Mouse (Mus musculus): ENCODE measurements at regions not wholly inside any gene's neighbourhood (a gene's known extent, or its start where the extent isn't known, plus 50 kb on each side); places are given as distances from the start of the nearest gene placed in this dataset.

GRCm38 (mm10) chr2:81089121-81089520, 472.1 kb downstream of the Nup35 start:
- H3K9ac ChIP-seq, result no peak overlapping the region
- no peak overlapping the region for H3K4me3 ChIP-seq
- H3K27me3 ChIP-seq, result no peaks in the 10 kb centered on the region
- H3K9me3 ChIP-seq (replicated peaks), result no peaks in the 10 kb centered on the region
- no peak overlapping the region for H3K4me2 ChIP-seq
- no peak for ATAC-seq (replicated peaks; ENCODE audit: insufficient number of reproducible peaks, insufficient read depth, low FRiP score, low read depth)
- H3K27ac ChIP-seq, result no peak overlapping the region
- H3K4me1 ChIP-seq (replicated peaks), result no peaks in the 10 kb centered on the region
- no peaks in the 10 kb centered on the region for H3K36me3 ChIP-seq

DNA sequence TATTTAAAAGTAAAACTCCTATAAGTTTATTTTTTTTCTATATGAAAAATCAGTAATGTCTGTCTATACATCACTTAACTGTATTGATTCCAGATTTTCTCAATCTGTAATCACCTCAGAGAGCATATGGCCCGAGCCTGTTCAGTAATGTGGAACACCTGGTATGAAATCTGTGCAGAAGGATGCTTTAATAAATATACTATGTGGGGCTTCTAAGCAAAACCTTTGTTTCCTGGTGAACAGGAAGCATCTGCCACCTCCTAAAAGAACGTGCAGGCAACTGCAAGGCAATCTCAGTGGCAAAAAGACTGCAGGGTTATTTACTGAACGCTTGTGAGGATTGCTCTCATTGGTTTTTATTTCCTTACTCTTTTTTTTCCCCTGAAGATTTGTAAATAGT, 488.8 kb downstream of the Nup35 start:
- Histone ChIP-seq H3K27ac (no peak overlapping the region), H3K36me3 (no peaks in the 10 kb centered on the region), H3K9me3 (replicated peaks) (no peaks in the 10 kb centered on the region), H3K4me2 (no peak overlapping the region), H3K4me3 (no peak overlapping the region), H3K9ac (no peak overlapping the region), H3K27me3 (no peaks in the 10 kb centered on the region), H3K4me1 (replicated peaks) (no peaks in the 10 kb centered on the region)
- no peak for ATAC-seq (replicated peaks; ENCODE audit: insufficient number of reproducible peaks, insufficient read depth, low FRiP score, low read depth)
- 52% methylated on average over 3 of the region's 3 CpGs for WGBS

DNA sequence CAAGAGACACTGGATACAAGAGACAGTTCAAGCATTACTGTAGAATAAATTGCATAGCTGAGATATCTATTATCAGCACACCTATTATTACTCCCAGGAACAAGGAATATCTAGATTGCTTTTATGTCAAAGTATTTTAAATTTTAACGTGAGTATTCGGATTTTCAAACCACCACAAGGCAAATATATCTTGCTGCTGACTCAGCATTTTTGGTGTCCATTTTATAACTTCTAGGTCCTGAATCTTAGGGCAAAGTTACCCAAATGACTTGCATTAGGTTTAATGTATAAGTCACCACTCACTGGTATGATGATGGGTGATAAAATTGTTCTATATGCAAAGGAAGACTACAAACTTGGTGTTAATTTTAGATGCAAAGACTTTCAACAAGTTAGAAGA, 501.7 kb downstream of the Nup35 start:
- WGBS, result 86% methylated on average over 2 of the region's 2 CpGs
- ATAC-seq (replicated peaks; ENCODE audit: insufficient number of reproducible peaks, insufficient read depth, low FRiP score, low read depth), result no peak
- H3K4me2 ChIP-seq, result no peak overlapping the region
- H3K27me3 ChIP-seq, result no peaks in the 10 kb centered on the region
- no peak overlapping the region for H3K4me3 ChIP-seq
- no peak overlapping the region for H3K9ac ChIP-seq
- no peaks in the 10 kb centered on the region for H3K36me3 ChIP-seq
- no peak overlapping the region for H3K27ac ChIP-seq
- H3K9me3 ChIP-seq (replicated peaks), result no peaks in the 10 kb centered on the region
- H3K4me1 ChIP-seq (replicated peaks), result no peaks in the 10 kb centered on the region

DNA sequence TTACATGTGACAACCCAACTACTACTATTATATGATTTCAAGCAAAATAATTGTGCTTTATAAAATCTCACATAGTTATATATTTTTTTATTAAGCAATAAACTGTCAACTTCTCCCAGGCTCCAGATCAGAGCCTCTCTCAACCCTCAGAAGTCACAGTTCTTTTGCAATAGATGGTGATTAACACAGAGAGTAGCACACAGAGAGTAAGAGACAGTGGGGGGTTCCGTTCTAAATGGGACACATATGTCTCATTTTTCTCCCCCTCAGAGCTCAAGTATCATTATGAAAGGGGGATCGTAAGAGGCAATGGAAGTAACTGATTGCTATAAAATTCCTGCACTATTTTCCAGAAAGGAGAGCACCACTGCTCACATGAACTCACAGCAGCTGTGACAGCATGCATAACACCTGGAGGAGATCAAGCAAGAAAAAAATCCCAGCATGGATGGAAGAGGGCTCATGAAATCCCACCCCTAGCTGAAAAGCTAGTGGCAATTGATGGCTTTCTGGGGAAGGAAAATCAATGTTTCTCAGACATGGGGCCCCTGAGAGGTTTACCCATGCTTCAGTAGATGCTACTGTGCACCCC, 503.5 kb downstream of the Nup35 start:
- 74% methylated on average over 2 of the region's 2 CpGs for WGBS
- no peaks in the 10 kb centered on the region for H3K36me3 ChIP-seq
- no peak overlapping the region for H3K4me2 ChIP-seq
- H3K9me3 ChIP-seq (replicated peaks), result no peaks in the 10 kb centered on the region
- H3K9ac ChIP-seq, result no peak overlapping the region
- no peak overlapping the region for H3K4me3 ChIP-seq
- no peak for ATAC-seq (replicated peaks; ENCODE audit: insufficient number of reproducible peaks, insufficient read depth, low FRiP score, low read depth)
- no peak overlapping the region for H3K27ac ChIP-seq
- H3K27me3 ChIP-seq, result no peaks in the 10 kb centered on the region
- H3K4me1 ChIP-seq (replicated peaks), result no peaks in the 10 kb centered on the region

DNA sequence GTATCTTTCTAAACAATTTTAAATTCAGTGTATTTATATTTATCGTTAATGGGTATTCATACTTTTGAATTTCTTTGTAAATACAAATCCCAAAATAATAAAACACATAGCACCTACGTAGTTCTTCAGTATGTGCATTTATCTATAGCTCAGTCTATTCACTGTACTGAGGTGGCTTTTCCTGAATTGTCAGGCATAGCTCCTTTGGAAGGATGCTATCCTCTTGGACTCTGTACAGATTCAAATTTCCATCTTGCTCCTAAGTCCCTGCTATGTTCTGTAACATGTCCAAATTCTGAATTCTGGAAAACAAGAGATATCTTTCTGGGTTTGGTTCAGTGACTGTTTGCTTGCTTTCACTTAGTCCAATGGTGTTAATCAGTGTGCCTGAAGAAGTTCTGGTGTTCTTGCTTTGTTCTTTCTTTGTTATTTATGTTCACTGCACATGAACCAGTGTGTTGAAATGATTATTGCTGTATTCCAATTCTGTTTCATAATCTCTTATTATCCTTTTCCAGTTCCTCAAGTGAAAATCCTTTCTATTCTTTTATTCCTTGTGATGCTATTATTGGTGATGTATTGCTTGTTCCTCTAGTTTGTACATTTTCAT, 519.5 kb downstream of the Nup35 start:
- Histone ChIP-seq H3K4me1 (replicated peaks) (no peaks in the 10 kb centered on the region), H3K9me3 (replicated peaks) (no peaks in the 10 kb centered on the region), H3K27me3 (no peaks in the 10 kb centered on the region), H3K36me3 (no peaks in the 10 kb centered on the region), H3K4me2 (no peak overlapping the region), H3K27ac (no peak overlapping the region), H3K4me3 (no peak overlapping the region), H3K9ac (no peak overlapping the region)
- 83% methylated on average over 2 of the region's 2 CpGs for WGBS
- no peak for ATAC-seq (replicated peaks; ENCODE audit: insufficient number of reproducible peaks, insufficient read depth, low FRiP score, low read depth)

GRCm38 (mm10) chr2:81143600-81143999, 526.6 kb downstream of the Nup35 start:
- ATAC-seq (replicated peaks; ENCODE audit: insufficient number of reproducible peaks, insufficient read depth, low FRiP score, low read depth), result no peak
- Histone ChIP-seq H3K36me3 (no peaks in the 10 kb centered on the region), H3K27me3 (no peaks in the 10 kb centered on the region), H3K4me3 (no peak overlapping the region), H3K9me3 (replicated peaks) (no peaks in the 10 kb centered on the region), H3K4me1 (replicated peaks) (peaks cover 9% of the 10 kb centered on the region; the same call in 1 of the 2 replicates), H3K27ac (no peak overlapping the region), H3K9ac (no peak overlapping the region), H3K4me2 (no peak overlapping the region)
- 51% methylated on average over 4 of the region's 4 CpGs for WGBS

- peak; percentile 39; the same call in 1 of the 2 replicates for ATAC-seq (replicated peaks; ENCODE audit: insufficient number of reproducible peaks, insufficient read depth, low FRiP score, low read depth)
- no peak overlapping the region for H3K4me2 ChIP-seq
- no peaks in the 10 kb centered on the region for H3K9me3 ChIP-seq (replicated peaks)
- H3K4me3 ChIP-seq, result no peak overlapping the region
- H3K27me3 ChIP-seq, result no peaks in the 10 kb centered on the region
- H3K36me3 ChIP-seq, result no peaks in the 10 kb centered on the region
- no peak overlapping the region for H3K27ac ChIP-seq
- 18% methylated on average over 1 of the region's 1 CpGs for WGBS
- no peak overlapping the region for H3K9ac ChIP-seq
- H3K4me1 ChIP-seq (replicated peaks), result peaks cover 9% of the 10 kb centered on the region; the same call in 1 of the 2 replicates
These were observed 529.4 kb downstream of the Nup35 start for GRCm38 (mm10) chr2:81146458-81146857.

- no peaks in the 10 kb centered on the region for H3K36me3 ChIP-seq
- H3K27me3 ChIP-seq, result no peaks in the 10 kb centered on the region
- 85% methylated on average over 1 of the region's 1 CpGs for WGBS
- H3K9me3 ChIP-seq (replicated peaks), result no peaks in the 10 kb centered on the region
- H3K27ac ChIP-seq, result no peak overlapping the region
- H3K9ac ChIP-seq, result no peak overlapping the region
- H3K4me2 ChIP-seq, result no peak overlapping the region
- ATAC-seq (replicated peaks; ENCODE audit: insufficient number of reproducible peaks, insufficient read depth, low FRiP score, low read depth), result no peak
- H3K4me1 ChIP-seq (replicated peaks), result peaks cover 9% of the 10 kb centered on the region; the same call in 1 of the 2 replicates
- H3K4me3 ChIP-seq, result no peak overlapping the region
These were observed 531.1 kb downstream of the Nup35 start for GRCm38 (mm10) chr2:81148112-81148511.

GRCm38 (mm10) chr2:81182421-81182820, 565.4 kb downstream of the Nup35 start:
- ATAC-seq (replicated peaks; ENCODE audit: insufficient number of reproducible peaks, insufficient read depth, low FRiP score, low read depth), result no peak
- no peaks in the 10 kb centered on the region for H3K27me3 ChIP-seq
- no peak overlapping the region for H3K4me3 ChIP-seq
- no peaks in the 10 kb centered on the region for H3K4me1 ChIP-seq (replicated peaks)
- H3K9me3 ChIP-seq (replicated peaks), result no peaks in the 10 kb centered on the region
- no peak overlapping the region for H3K27ac ChIP-seq
- no peak overlapping the region for H3K9ac ChIP-seq
- H3K4me2 ChIP-seq, result no peak overlapping the region
- WGBS, result 75% methylated on average over 2 of the region's 2 CpGs
- no peaks in the 10 kb centered on the region for H3K36me3 ChIP-seq

DNA sequence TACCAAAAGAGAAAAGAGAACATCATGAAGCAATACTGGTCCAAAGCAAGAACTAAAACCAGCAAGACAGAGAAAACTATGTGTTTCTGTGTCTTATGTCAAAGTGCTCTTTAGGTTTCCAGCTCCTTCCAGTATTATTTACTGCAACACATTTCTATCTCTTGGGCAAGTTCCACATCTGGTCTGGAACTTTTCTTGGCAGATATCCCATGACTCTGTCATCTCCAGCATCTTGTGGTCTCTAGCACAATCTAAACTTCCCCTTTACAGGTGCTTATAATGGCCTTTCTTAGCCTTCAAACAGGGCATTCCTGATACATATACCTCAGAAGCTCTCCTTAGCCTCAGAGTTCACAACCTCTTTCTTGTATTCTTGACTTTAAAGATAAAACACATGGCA, 568.9 kb downstream of the Nup35 start:
- H3K9ac ChIP-seq, result no peak overlapping the region
- H3K27me3 ChIP-seq, result no peaks in the 10 kb centered on the region
- H3K36me3 ChIP-seq, result no peaks in the 10 kb centered on the region
- no peaks in the 10 kb centered on the region for H3K9me3 ChIP-seq (replicated peaks)
- no peak overlapping the region for H3K4me2 ChIP-seq
- H3K4me3 ChIP-seq, result no peak overlapping the region
- no peak overlapping the region for H3K27ac ChIP-seq
- ATAC-seq (replicated peaks; ENCODE audit: insufficient number of reproducible peaks, insufficient read depth, low FRiP score, low read depth), result no peak
- no peaks in the 10 kb centered on the region for H3K4me1 ChIP-seq (replicated peaks)

- Histone ChIP-seq H3K4me2 (no peak overlapping the region), H3K27me3 (no peaks in the 10 kb centered on the region), H3K27ac (no peak overlapping the region), H3K4me1 (replicated peaks) (no peaks in the 10 kb centered on the region), H3K4me3 (no peak overlapping the region), H3K36me3 (no peaks in the 10 kb centered on the region), H3K9me3 (replicated peaks) (no peaks in the 10 kb centered on the region), H3K9ac (no peak overlapping the region)
- ATAC-seq (replicated peaks; ENCODE audit: insufficient number of reproducible peaks, insufficient read depth, low FRiP score, low read depth), result no peak
- WGBS, result 81% methylated on average over 1 of the region's 1 CpGs
These were observed 573.8 kb downstream of the Nup35 start for GRCm38 (mm10) chr2:81190831-81191230.

- no peak overlapping the region for H3K9ac ChIP-seq
- no peaks in the 10 kb centered on the region for H3K4me1 ChIP-seq (replicated peaks)
- no peak for ATAC-seq (replicated peaks; ENCODE audit: insufficient number of reproducible peaks, insufficient read depth, low FRiP score, low read depth)
- H3K4me2 ChIP-seq, result no peak overlapping the region
- no peak overlapping the region for H3K4me3 ChIP-seq
- H3K36me3 ChIP-seq, result no peaks in the 10 kb centered on the region
- H3K27me3 ChIP-seq, result no peaks in the 10 kb centered on the region
- H3K9me3 ChIP-seq (replicated peaks), result no peaks in the 10 kb centered on the region
- H3K27ac ChIP-seq, result no peak overlapping the region
These were observed 583.5 kb downstream of the Nup35 start for GRCm38 (mm10) chr2:81200541-81200940.

Measured in heart, embryonic 15.5 days (tissue).